Mouse (Mus musculus) cerebral cortex, adult 2 months (tissue): Measurements from ENCODE around the gene Pmepa1.

Experiments
- WGBS: fragments of 180-500 bp; shearing (Covaris S2); methylation state at CpG from one replicate; pipeline ENCODE4 v1.1.7; 2018; 5-methylcytosine and 5-hydroxymethylcytosine counted together

Gene Pmepa1

DNA sequence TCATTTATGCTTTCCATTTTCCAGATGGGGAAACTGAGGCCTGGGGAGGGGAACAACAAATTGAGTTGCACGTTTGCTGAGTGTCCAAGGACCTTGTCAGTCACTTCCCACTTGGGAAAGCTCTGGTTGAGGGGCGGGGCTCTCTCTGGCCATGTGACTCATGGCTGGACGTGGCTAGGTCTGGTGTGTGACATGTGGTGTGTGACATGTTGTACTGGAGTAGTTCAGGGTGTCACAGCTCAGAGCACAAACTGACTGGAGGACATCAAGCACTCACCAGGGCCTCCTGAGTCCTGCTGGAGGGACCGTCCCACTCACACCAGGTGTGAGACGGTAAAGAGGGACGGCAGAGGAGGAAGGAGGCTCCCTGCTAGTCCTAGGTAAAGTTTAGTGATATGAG is 91.1 kb downstream of the Pmepa1 start:
- 70% methylated on average over 6 of the region's 6 CpGs for WGBS

GRCm38 (mm10) chr2:173184475-173185080 is 91.8 kb downstream of the Pmepa1 start:
- 49% methylated on average over 11 of the region's 11 CpGs for WGBS

DNA sequence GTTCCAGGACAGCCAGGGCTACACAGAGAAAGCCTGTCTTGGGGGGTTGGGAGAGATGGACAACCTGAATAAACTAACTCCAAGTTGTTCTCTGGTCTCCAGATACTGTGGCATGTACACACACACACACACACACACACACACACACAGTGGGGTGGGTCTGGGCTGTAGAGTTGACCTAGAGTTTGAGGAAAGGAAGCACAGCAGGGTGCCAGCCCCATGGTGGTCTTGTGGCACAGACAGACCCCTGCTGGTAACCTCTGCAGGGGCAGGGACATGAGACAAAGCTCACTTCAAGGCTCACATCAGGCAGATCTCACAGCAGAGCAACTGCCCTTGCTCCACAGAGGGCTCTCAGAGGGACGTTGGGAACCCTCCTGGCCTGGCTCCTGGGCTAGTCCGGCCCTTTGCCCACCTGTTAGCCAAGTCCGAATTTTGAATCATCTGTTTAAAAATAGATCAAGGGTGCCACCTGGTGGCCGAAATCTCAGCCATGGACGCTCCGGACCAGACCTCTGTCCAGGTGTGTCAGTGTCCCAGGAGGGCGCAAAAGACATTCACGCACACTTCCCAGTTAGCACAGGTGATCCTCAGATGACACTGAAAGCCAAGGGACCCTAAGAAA is 92.4 kb downstream of the Pmepa1 start:
- WGBS: 6% methylated on average over 8 of the region's 8 CpGs

DNA sequence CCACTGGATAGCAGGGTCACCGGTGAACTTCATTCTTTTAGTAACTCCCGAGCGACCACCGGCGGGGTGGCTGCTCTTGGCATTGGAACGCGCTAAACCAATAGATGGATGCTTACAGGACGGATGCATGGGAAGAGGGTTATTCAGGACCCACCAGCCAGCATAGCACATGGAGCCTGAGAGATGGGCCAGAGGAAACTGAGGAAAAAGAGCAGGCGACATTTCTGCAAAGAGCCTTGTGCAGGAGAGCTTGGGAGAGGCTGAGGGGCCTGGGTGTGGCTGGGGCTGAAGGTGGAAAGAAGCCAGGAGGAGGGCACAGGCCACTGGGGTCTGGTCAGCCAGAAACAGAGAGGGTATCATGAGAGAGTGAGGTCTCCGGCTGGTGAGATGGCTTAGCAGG is 93.0 kb downstream of the Pmepa1 start:
- 92% methylated on average over 10 of the region's 10 CpGs for WGBS

DNA sequence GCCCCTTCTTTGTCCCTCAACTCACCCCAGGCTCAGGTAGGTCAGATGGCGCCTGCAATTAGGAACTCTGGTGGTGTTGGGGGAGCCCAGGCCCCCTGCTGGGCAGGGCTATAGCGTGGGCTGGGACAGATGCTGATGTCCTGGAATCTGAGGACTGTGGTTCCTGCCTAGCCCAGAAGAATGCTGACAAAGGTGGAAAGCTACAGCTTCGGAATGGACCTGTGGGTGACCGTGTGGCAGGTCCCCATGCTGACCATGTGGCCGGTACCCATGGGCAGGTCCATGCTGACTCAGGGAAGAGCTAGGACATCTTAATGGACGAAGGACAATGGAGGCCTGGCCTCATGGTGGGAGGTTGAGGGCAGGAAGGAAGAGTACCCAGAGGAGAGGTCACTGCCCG is 93.5 kb downstream of the Pmepa1 start:
- 83% methylated on average over 7 of the region's 7 CpGs for WGBS

- 87% methylated on average over 7 of the region's 7 CpGs for WGBS
Measured at GRCm38 (mm10) chr2:173181901-173182300, 94.4 kb downstream of the Pmepa1 start.

GRCm38 (mm10) chr2:173181486-173181885 is 94.8 kb downstream of the Pmepa1 start:
- 72% methylated on average over 5 of the region's 5 CpGs for WGBS

DNA sequence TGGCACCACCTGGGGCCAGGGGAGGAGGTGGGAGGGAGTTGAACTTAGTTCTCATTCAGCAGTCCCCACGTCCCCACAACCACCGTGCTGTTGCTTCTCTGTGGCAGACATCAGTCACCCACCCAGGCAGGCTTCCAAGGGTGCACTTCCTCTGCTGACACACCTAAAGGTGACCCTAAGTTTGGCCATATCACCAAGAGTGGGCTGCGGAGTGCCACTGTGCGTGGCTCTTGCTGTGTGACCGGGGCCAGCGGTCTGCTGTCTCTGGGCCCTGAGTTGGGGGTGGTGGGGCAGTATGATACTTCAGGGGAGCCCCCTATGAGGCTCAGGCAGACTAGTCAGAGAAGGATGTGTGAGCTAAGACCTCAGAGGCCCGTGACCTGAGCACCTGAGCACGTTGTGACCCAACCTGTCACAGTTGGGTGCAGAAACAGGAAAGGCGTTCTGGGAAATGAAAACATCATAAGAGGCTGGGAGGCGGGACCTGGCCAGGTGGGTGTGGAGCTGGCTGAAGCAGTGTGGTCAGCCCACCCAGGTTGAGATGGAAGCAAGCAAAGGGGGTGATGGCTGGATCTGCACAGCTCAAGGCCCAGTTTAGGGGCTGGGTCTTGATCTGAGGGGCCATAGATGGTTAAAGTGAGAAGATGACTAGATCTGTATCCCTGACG is 95.5 kb downstream of the Pmepa1 start:
- WGBS: 84% methylated on average over 11 of the region's 11 CpGs

- 91% methylated on average over 4 of the region's 4 CpGs for WGBS
Measured at GRCm38 (mm10) chr2:173180026-173180425, 96.3 kb downstream of the Pmepa1 start.

GRCm38 (mm10) chr2:173179046-173179445 is 97.3 kb downstream of the Pmepa1 start:
- 92% methylated on average over 7 of the region's 7 CpGs for WGBS

DNA sequence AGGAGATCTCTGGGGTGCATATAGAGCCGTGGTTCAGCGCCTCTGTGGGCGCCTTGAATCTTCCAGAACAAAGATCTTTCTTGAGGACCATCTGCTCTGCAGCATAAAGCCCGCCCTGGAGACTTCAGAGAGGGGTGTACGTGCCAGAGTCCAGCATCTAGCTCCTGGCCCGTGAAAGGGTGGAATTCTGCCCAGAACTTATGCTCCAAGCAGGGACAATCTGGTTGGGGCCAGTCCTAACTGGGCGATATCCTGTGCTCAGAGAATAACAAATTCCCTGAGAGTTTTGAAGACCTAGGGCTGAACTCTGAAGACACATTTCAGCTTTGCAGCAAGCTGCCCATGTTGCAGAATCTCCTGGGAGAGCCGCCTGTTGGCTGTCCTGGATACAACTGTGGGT is 98.4 kb downstream of the Pmepa1 start:
- WGBS: 66% methylated on average over 8 of the region's 8 CpGs

GRCm38 (mm10) chr2:173177481-173177880 is 98.9 kb downstream of the Pmepa1 start:
- WGBS: 85% methylated on average over 5 of the region's 5 CpGs

DNA sequence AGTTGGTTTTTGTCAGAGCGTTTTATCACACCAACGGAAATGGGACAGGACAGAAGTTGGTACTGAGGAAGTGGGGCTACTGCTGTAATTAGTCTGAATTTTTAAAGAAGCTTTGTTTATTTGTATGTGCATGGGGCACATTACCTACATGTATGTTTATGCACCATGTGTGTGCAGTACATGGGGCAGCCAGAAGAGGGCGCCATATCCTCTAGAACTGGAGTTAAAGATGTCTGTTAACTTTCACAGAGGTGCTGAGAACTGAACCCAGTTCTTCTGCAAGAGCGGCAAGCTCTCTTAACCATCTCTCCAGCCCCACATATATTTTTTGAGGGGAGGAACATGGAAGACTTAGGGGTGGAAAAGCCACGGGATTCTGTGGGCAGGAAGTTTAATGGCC is 100.6 kb downstream of the Pmepa1 start:
- WGBS: 92% methylated on average over 5 of the region's 5 CpGs

DNA sequence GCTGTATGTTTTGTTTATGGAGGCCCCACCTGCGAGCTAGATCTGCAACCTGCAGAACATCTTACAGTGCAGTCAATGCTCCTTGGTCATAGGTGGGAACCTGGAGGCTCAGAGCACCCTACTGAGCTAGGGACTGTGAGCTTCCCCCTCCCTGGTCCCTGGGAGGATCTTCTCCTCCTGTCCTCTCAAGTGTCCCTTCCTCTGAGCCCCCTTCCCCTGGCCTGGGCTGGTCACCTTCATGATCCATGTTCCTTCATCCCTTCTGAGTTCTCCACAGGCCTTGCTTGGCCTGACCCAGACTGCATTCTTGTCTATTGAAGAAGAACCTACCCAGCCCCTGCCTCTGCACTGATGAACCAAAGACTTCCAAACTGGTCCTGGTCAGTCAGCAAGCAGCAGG is 101.8 kb downstream of the Pmepa1 start:
- 50% methylated on average over 1 of the region's 1 CpGs for WGBS
